Mouse (Mus musculus) lung, postnatal 0 days (tissue): Measurements from ENCODE around the gene Sparc. TPM values are rescaled to one million over a fixed set of nuclear protein-coding genes. Genes with fewer than 3 reads are reported as not detected.
"Not testable (repeated sequence)": the region's sequence is repeated elsewhere in the genome, so short reads cannot be mapped to it uniquely, and the experiment has no call there.

Source experiments
- ATAC-seq: fragments of 200-750 bp; cut with Nextera tagmentation; 2 replicates; pipeline ENCODE4 v1.8.0; 2017; ENCODE audit warnings: moderate library complexity
- DNase-seq: peaks from one replicate; pipeline ENCODE4 v3.0.0-alpha.2; 2016; ENCODE audit warnings: low spot score
- H3K27ac ChIP-seq: fragments of 300-500 bp; sonication (generic); 2 replicates; pipeline ENCODE4 v1.5.1; 2014; ENCODE audit warnings: antibody characterized with exemption, mild to moderate bottlenecking, low read length, mixed read lengths
- H3K27me3 ChIP-seq: fragments of 300-500 bp; sonication (generic); replicated peaks from 2 replicates; pipeline ENCODE4 v1.6.1; 2014; ENCODE audit warnings: low read length, mixed read lengths; ENCODE audit not compliant: insufficient read depth
- H3K36me3 ChIP-seq: fragments of 300-500 bp; sonication (generic); 2 replicates; pipeline ENCODE4 v1.6.1; 2014; ENCODE audit warnings: low read length, mixed read lengths; ENCODE audit not compliant: insufficient read depth
- H3K4me1 ChIP-seq: fragments of 300-500 bp; sonication (generic); 2 replicates; pipeline ENCODE4 v1.6.1; 2014; ENCODE audit warnings: antibody characterized with exemption, low read depth, low read length, mixed read lengths; ENCODE audit not compliant: insufficient read depth
- H3K4me2 ChIP-seq: fragments of 300-500 bp; sonication (generic); replicated peaks from 2 replicates; pipeline ENCODE4 v1.6.1; 2014; ENCODE audit warnings: low read depth, mild to moderate bottlenecking, low read length, moderate library complexity, mixed read lengths
- H3K4me3 ChIP-seq: fragments of 300-500 bp; sonication (generic); 2 replicates; pipeline ENCODE4 v1.5.1; 2014; ENCODE audit warnings: low read depth, low read length
- H3K9ac ChIP-seq: fragments of 300-500 bp; sonication (generic); replicated peaks from 2 replicates; pipeline ENCODE4 v1.6.1; 2014; ENCODE audit warnings: low read depth, mild to moderate bottlenecking
- H3K9me3 ChIP-seq: fragments of 300-500 bp; sonication (generic); 2 replicates; pipeline ENCODE4 v1.6.1; 2016; ENCODE audit warnings: low read length, mixed read lengths
- CTCF ChIP-seq: IDR thresholded peaks from 2 replicates; pipeline ENCODE4 v1.5.1; 2016; ENCODE audit warnings: antibody characterized with exemption, mild to moderate bottlenecking
- EP300 ChIP-seq: IDR thresholded peaks from 2 replicates; pipeline ENCODE4 v1.6.1; 2016; ENCODE audit warnings: antibody characterized with exemption, mild to moderate bottlenecking, control low read depth
- WGBS: fragments of 180-500 bp; shearing (Covaris S2); extraction: QIAGEN DNeasy Blood & Tissue Kit; methylation state at CpG from one replicate; pipeline ENCODE4 v1.1.7; 2014; 5-methylcytosine and 5-hydroxymethylcytosine counted together
- polyA plus RNA-seq: library from polyadenylated mRNA; unstranded; fragments of >200 nt; fragmentation: Nextera tagmentation; extraction: Ambion mirVana; gene quantifications from 2 replicates; pipeline ENCODE4 v1.2.1, GENCODE M21; 2015

Sparc gene
- polyA plus RNA-seq, 1 experiment from 2014 or later = 3,486 TPM

DNA sequence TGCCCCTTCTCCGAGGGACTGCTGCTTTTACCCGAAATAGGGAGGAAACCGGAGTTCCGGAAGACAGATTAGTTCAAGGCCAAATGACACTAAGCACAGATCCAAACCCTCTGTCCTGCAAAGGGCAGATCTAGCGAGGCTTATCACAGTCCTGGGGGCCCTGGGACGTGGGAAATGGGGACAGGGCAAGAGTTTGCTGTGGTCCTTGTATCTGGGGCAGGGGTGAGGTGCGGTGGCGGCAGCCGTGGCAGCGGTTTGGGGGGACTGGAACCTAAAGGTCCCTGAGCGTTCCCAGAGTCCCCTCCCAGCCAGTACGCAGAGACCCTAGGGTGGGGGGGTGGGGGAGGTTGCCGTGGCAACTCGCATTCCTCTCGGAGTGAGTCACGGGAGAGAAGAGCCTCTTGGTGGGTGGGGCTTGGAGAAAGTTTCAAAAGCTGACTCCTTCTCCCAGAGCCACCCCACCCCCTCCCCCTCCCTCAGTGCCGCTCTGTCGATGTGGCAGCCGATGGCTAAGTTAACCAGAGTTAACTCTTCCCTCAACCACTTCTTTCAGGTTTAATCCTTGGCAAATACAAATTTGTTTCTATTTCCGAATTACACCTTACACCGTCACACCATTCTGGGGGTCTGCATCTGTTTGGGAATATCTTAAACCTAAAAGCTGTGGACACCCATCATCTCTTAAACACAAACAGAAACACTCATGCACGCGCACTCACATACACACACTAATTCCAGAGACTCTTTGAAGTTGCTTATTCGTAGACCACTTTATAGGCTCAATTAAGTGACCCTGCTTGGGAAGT is 4.9 kb downstream of the Sparc start:
- Histone ChIP-seq H3K4me3 (peak overlapping the region; percentile 72), H3K9ac (peak overlapping the region; percentile 87), H3K27me3 (no peaks in the 10 kb centered on the region), H3K4me1 (peaks cover 20% of the 10 kb centered on the region; the same call in 1 of the 2 replicates), H3K9me3 (no peaks in the 10 kb centered on the region), H3K4me2 (peak overlapping the region; percentile 68), H3K36me3 (no peaks in the 10 kb centered on the region), H3K27ac (peak overlapping the region; percentile 95)
- TF ChIP-seq EP300 = 0 out of 2 replicates have a peak, but pooled peaks have one; percentile 11
- TF ChIP-seq CTCF = no peak
- 2% methylated on average over 22 of the region's 24 CpGs for WGBS
- ATAC-seq (peak; percentile 70), DNase-seq (peak; percentile 95)

DNA sequence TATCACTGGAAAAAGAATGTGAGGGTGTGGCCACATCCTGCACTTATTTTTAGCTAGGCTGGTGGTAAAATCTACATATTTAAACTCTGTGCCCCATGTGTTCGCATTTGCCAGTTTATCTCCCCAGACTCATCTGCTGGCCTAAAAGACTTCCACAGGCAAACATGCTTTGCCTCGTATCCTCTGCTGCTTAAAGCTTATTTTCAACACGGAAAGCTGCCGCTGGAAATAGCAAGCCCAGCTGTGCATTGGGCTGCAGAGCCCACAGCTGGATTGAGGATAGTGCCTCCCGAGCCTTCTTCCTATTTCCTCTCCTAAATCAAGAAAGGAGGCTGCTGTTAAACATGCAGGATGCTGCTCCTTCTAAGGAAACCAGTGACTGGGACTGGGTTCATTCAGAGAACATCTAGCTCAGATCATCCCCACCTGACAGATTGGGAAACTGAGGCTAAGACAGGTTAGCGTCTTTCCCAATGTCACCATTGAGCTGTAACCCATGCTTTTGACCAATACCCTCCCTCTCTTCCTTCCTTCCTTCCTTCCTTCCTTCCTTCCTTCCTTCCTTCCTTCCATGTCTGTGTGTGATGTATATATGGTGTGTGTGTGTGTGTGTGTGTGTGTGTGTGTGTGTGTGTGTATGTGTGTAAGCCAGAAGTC is 6.2 kb downstream of the Sparc start:
- H3K27ac ChIP-seq = peak overlapping the region; percentile 95
- H3K4me1 ChIP-seq = peaks cover 30% of the 10 kb centered on the region; the same call in 1 of the 2 replicates
- no peaks in the 10 kb centered on the region for H3K36me3 ChIP-seq
- peak overlapping the region; percentile 87 for H3K9ac ChIP-seq
- 34% methylated on average over 6 of the region's 6 CpGs for WGBS
- no peaks in the 10 kb centered on the region for H3K9me3 ChIP-seq
- DNase-seq (peak; percentile 42), ATAC-seq (no peak)
- H3K4me2 ChIP-seq = peak overlapping the region; percentile 68
- no peak; the same call in 1 of the 2 replicates for TF ChIP-seq EP300
- no peak for TF ChIP-seq CTCF
- H3K4me3 ChIP-seq = peak overlapping the region; percentile 72
- H3K27me3 ChIP-seq = no peaks in the 10 kb centered on the region

DNA sequence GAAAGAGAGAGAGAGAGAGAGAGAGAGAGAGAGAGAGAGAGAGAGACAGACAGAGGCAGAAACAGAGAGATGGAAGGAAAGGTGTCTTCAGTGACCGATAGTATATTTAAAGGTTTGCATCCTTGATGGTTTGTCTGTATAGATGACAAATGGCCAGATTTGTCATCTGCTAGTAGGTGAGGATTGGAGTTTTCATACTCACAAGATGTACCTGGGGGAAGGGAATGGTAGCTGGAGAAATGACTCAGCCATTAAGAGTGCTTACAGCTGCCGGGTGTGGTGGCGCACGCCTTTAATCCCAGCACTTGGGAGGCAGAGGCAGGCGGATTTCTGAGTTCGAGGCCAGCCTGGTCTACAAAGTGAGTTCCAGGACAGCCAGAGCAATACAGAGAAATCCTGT is 7.3 kb downstream of the Sparc start:
- not testable (repeated sequence) for ATAC-seq, H3K27me3 ChIP-seq, H3K36me3 ChIP-seq, DNase-seq, H3K9me3 ChIP-seq, H3K4me3 ChIP-seq, H3K9ac ChIP-seq
- H3K4me2 ChIP-seq = peak overlapping the region; percentile 36; the same call in 1 of the 2 replicates
- H3K27ac ChIP-seq = peak overlapping the region; percentile 82
- WGBS = 69% methylated on average over 6 of the region's 6 CpGs
- peaks cover 30% of the 10 kb centered on the region; the same call in 1 of the 2 replicates for H3K4me1 ChIP-seq

DNA sequence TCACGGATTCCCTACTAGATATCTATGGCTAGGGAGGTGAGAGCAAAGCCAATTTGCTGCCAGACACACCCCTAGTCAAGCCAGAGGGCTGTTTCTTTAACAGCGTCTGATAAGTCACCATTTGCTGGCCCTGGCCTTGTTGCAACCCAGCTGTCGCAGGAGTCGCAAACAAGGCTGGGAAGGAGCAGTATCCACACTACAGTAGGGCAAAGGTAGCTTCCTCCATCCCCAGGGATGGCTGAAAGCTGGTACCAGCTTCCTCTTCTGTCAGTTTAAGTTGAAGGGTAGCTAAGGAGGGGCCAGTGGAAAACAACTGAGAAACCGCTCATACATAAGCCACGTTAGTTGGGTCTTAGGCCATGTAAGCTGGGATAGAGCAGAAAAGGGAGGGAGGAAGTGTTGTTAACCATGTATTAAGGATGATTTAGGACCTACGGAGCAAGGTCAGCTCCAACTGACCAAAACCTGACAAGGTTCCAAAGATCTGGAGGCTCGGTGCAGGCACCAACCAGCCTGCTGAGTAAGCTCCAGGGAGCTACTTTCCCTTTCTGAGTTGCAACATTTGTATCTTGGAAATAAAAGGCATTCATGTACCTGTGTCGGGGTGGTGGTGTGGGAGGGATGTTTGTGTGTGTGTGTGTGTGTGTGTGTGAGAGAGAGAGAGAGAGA is 7.8 kb downstream of the Sparc start:
- Histone ChIP-seq H3K27me3 (no peaks in the 10 kb centered on the region), H3K4me2 (peak overlapping the region; percentile 36), H3K36me3 (no peaks in the 10 kb centered on the region), H3K4me3 (no peak overlapping the region), H3K9me3 (no peaks in the 10 kb centered on the region), H3K9ac (no peak overlapping the region), H3K27ac (peak overlapping the region; percentile 82), H3K4me1 (peaks cover 30% of the 10 kb centered on the region; the same call in 1 of the 2 replicates)
- DNase-seq (peak; percentile 42), ATAC-seq (no peak)
- TF ChIP-seq EP300 (no peak), CTCF (no peak)
- 26% methylated on average over 9 of the region's 9 CpGs for WGBS

DNA sequence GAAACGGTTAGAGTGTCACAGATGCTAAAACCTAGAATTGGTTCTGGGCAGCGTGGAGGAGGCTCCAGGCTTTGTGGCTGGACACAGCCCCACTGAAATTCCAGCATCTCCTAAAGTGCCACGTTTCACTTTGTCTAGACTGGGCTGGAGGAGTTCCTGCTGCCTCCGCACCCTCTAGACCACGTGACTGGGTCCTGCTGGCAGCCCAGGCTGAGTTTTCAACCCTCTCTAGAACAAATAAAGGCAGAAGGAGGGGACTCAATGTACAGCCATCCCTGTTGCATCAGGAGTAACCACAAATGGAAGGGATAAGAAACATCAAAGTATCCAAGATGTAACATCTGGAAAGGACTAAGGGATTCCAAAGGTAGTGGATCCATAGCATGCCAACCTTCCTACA is 8.7 kb downstream of the Sparc start:
- no peaks in the 10 kb centered on the region for H3K9me3 ChIP-seq
- ATAC-seq = peak; percentile 72
- H3K4me1 ChIP-seq = peaks cover 30% of the 10 kb centered on the region; the same call in 1 of the 2 replicates
- peak; percentile 85 for DNase-seq
- H3K27me3 ChIP-seq = no peaks in the 10 kb centered on the region
- 27% methylated on average over 5 of the region's 5 CpGs for WGBS
- peak overlapping the region; percentile 36; the same call in 1 of the 2 replicates for H3K4me2 ChIP-seq
- no peak overlapping the region for H3K9ac ChIP-seq
- H3K36me3 ChIP-seq = peaks cover 8% of the 10 kb centered on the region; the same call in 1 of the 2 replicates
- TF ChIP-seq CTCF = no peak
- peak; percentile 55 for TF ChIP-seq EP300
- H3K27ac ChIP-seq = peak overlapping the region; percentile 82
- H3K4me3 ChIP-seq = no peak overlapping the region

DNA sequence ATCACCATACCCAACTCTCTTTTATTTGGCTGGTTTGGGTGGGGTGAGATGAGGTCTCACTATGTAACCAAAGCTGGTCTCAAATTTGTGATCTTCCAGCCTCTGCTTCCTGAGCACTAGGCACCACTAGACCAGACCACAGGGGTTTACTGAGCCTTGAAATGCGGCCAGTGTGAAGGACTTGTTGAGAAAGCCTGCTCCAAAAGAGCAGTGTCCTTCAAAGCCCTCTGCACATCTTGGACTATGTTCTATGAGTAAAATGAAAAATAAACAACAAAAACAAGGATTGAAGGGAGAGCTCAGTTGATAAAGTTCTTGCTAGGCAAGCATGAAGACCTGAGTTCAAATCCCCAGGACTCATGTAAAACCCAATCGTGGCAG is 9.6 kb downstream of the Sparc start:
- DNase-seq = no peak
- Histone ChIP-seq H3K9me3 (no peaks in the 10 kb centered on the region), H3K4me3 (no peak overlapping the region), H3K27ac (peak overlapping the region; percentile 82), H3K27me3 (no peaks in the 10 kb centered on the region), H3K36me3 (peaks cover 16% of the 10 kb centered on the region; the same call in 1 of the 2 replicates), H3K4me1 (peaks cover 30% of the 10 kb centered on the region; the same call in 1 of the 2 replicates), H3K4me2 (no peak overlapping the region), H3K9ac (no peak overlapping the region)
- no peak for TF ChIP-seq CTCF
- no peak for TF ChIP-seq EP300
- ATAC-seq = no peak
- 73% methylated on average over 2 of the region's 2 CpGs for WGBS
